ENCODE assay signal across 9 mouse cellular contexts in the genomic region with DNA sequence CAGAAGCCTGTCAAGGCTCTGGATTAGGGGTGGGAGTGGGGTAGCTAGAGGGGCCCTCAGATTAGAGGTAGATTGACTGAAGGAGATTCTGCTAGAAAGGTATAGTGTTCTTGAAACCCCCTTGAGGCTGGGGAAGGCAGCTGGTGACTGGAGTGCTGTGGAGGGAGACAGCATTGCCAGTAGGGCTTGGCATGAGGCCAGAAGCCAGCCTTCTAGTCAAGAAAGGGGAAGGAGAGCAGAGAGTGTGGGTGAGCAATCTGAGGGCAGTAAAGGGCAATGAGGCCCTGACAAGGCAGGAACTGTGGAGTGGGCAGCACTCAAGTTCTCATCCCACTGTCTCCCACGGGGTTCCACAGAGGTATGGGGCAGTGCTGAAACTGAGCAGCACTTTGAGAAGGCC. TPM values are rescaled to one million over a fixed set of nuclear protein-coding genes. Genes with fewer than 3 reads are reported as not detected.
DNase-seq lines count a peak whose midpoint lies in the region; ATAC-seq lines count a peak whose summit lies in the region.
"Had no signal": no experiment of that assay in that cellular context is flagged by ENCODE, and none has a peak within 500 bp of the region (broad histone marks: within the 10 kb centered on the region; RNA-seq: fewer than 3 reads in every experiment).

No protein-coding gene starts in this region.

- H3K4me1 ChIP-seq in forebrain, embryonic 14.5 days (ENCODE audit: control insufficient read depth, insufficient read depth, low read length), result no peaks in the 10 kb centered on the region
- peaks cover 8% of the 10 kb centered on the region for H3K4me1 ChIP-seq in forebrain, embryonic 10.5 days
- 0 out of 2 replicates have a peak, but pooled peaks cover 2% of the 10 kb centered on the region for H3K4me1 ChIP-seq in midbrain, embryonic 14.5 days (ENCODE audit: control insufficient read depth, insufficient read depth, low read length)
- H3K4me1 ChIP-seq in midbrain, embryonic 16.5 days (ENCODE audit: control insufficient read depth, insufficient read depth, low read length), result no peaks in the 10 kb centered on the region
- H3K4me1 ChIP-seq in forebrain, embryonic 11.5 days (replicated peaks; ENCODE audit: control insufficient read depth, insufficient read depth, low read length), result no peaks in the 10 kb centered on the region
- H3K4me1 ChIP-seq: liver, embryonic 13.5 days had no signal

- no peaks in the 10 kb centered on the region for H3K36me3 ChIP-seq in forebrain, embryonic 14.5 days (ENCODE audit: control insufficient read depth, insufficient read depth, low read length)
- no peaks in the 10 kb centered on the region for H3K36me3 ChIP-seq in forebrain, embryonic 10.5 days (replicated peaks)
- H3K36me3 ChIP-seq in midbrain, embryonic 14.5 days (ENCODE audit: control insufficient read depth, insufficient read depth, low read length), result no peaks in the 10 kb centered on the region
- no peaks in the 10 kb centered on the region for H3K36me3 ChIP-seq in midbrain, embryonic 16.5 days (ENCODE audit: control insufficient read depth, insufficient read depth, low read length)
- no peaks in the 10 kb centered on the region for H3K36me3 ChIP-seq in forebrain, embryonic 11.5 days (ENCODE audit: control insufficient read depth, insufficient read depth, low read length)
- H3K36me3 ChIP-seq: liver, embryonic 13.5 days had no signal

- H3K4me3 ChIP-seq in forebrain, embryonic 14.5 days (ENCODE audit: low read depth, low read length), result no peak overlapping the region
- no peak overlapping the region for H3K4me3 ChIP-seq in forebrain, embryonic 10.5 days
- H3K4me3 ChIP-seq in midbrain, embryonic 14.5 days (replicated peaks; ENCODE audit: low read depth, low read length), result no peak overlapping the region
- H3K4me3 ChIP-seq in midbrain, embryonic 16.5 days (ENCODE audit: low read depth, low read length), result no peak overlapping the region
- H3K4me3 ChIP-seq in forebrain, embryonic 11.5 days (ENCODE audit: low read depth, low read length), result no peak overlapping the region
- H3K4me3 ChIP-seq: liver, embryonic 13.5 days had no signal

- no peak overlapping the region for H3K4me2 ChIP-seq in forebrain, embryonic 14.5 days (ENCODE audit: low read length)
- H3K4me2 ChIP-seq in midbrain, embryonic 14.5 days (ENCODE audit: low read length), result no peak overlapping the region
- H3K4me2 ChIP-seq in midbrain, embryonic 16.5 days (ENCODE audit: low read length), result no peak overlapping the region
- no peak overlapping the region for H3K4me2 ChIP-seq in forebrain, embryonic 11.5 days (ENCODE audit: low read depth, low read length, severe bottlenecking)
- H3K4me2 ChIP-seq: liver, embryonic 13.5 days had no signal

- H3K27me3 ChIP-seq in forebrain, embryonic 14.5 days (replicated peaks; ENCODE audit: control insufficient read depth, insufficient read depth, low read length), result no peaks in the 10 kb centered on the region
- H3K27me3 ChIP-seq in forebrain, embryonic 10.5 days (ENCODE audit: poor library complexity, severe bottlenecking), result no peaks in the 10 kb centered on the region
- no peaks in the 10 kb centered on the region for H3K27me3 ChIP-seq in midbrain, embryonic 14.5 days (ENCODE audit: control insufficient read depth, insufficient read depth, low read length)
- no peaks in the 10 kb centered on the region for H3K27me3 ChIP-seq in midbrain, embryonic 16.5 days (ENCODE audit: control insufficient read depth, insufficient read depth, low read depth, low read length)
- no peaks in the 10 kb centered on the region for H3K27me3 ChIP-seq in forebrain, embryonic 11.5 days (ENCODE audit: control insufficient read depth, insufficient read depth, low read length)
- H3K27me3 ChIP-seq: liver, embryonic 13.5 days had no signal

- no peaks in the 10 kb centered on the region for H3K9me3 ChIP-seq in forebrain, embryonic 14.5 days (replicated peaks; ENCODE audit: control insufficient read depth, low read length)
- H3K9me3 ChIP-seq in forebrain, embryonic 10.5 days, result no peaks in the 10 kb centered on the region
- no peaks in the 10 kb centered on the region for H3K9me3 ChIP-seq in midbrain, embryonic 14.5 days (ENCODE audit: control insufficient read depth, low read length)
- no peaks in the 10 kb centered on the region for H3K9me3 ChIP-seq in midbrain, embryonic 16.5 days (replicated peaks; ENCODE audit: control insufficient read depth, low read length, poor library complexity, severe bottlenecking)
- H3K9me3 ChIP-seq in forebrain, embryonic 11.5 days (ENCODE audit: control insufficient read depth, low read length), result no peaks in the 10 kb centered on the region
- H3K9me3 ChIP-seq: liver, embryonic 13.5 days had no signal

- peak; percentile 62 for DNase-seq in forebrain, embryonic 14.5 days (ENCODE audit: low spot score)
- no peak for DNase-seq in forebrain, embryonic 10.5 days (ENCODE audit: extremely low spot score, low spot score)
- DNase-seq in midbrain, embryonic 14.5 days, result peak; percentile 48
- DNase-seq in adrenal gland, postnatal 25 days, result peak; percentile 76
- no peak for DNase-seq in forebrain, embryonic 11.5 days (ENCODE audit: low spot score)
- DNase-seq: liver, embryonic 13.5 days had no signal

- no peak overlapping the region for H3K27ac ChIP-seq in forebrain, embryonic 14.5 days (ENCODE audit: low read depth, low read length)
- H3K27ac ChIP-seq in forebrain, embryonic 10.5 days, result no peak overlapping the region
- no peak overlapping the region for H3K27ac ChIP-seq in midbrain, embryonic 14.5 days (replicated peaks; ENCODE audit: low read depth, low read length)
- no peak overlapping the region for H3K27ac ChIP-seq in midbrain, embryonic 16.5 days (ENCODE audit: low read length)
- no peak overlapping the region for H3K27ac ChIP-seq in forebrain, embryonic 11.5 days (ENCODE audit: low read depth, low read length)
- H3K27ac ChIP-seq: liver, embryonic 13.5 days had no signal

- 79% methylated on average over 1 of the region's 1 CpGs for WGBS in forebrain, embryonic 14.5 days
- WGBS in forebrain, embryonic 10.5 days, result 75% methylated on average over 1 of the region's 1 CpGs
- 72% methylated on average over 1 of the region's 1 CpGs for WGBS in midbrain, embryonic 14.5 days
- WGBS in midbrain, embryonic 16.5 days, result 60% methylated on average over 1 of the region's 1 CpGs
- WGBS in forebrain, embryonic 11.5 days, result 83% methylated on average over 1 of the region's 1 CpGs

- ATAC-seq in forebrain, embryonic 14.5 days, result no peak
- ATAC-seq in midbrain, embryonic 14.5 days (ENCODE audit: low FRiP score, low TSS enrichment), result no peak
- no peak for ATAC-seq in midbrain, embryonic 16.5 days
- ATAC-seq in hematopoietic stem cell, adult 5-6 weeks (replicated peaks in 1 of 2; ENCODE audit: insufficient read depth in 1 of 2, low FRiP score in 2 of 2, low TSS enrichment in 1 of 2, low read depth in 1 of 2, poor library complexity in 2 of 2, severe bottlenecking in 2 of 2), result peak; percentile 98 to 100
- ATAC-seq in monocyte, adult 5-6 weeks (replicated peaks; ENCODE audit: insufficient number of reproducible peaks, low FRiP score, low TSS enrichment, poor library complexity, severe bottlenecking), result peak; percentile 82
- no peak for ATAC-seq in forebrain, embryonic 11.5 days (replicated peaks; ENCODE audit: low FRiP score)

- no peak overlapping the region for H3K9ac ChIP-seq in forebrain, embryonic 14.5 days (ENCODE audit: low read length)
- no peak overlapping the region for H3K9ac ChIP-seq in midbrain, embryonic 14.5 days (replicated peaks; ENCODE audit: low read length)
- H3K9ac ChIP-seq in midbrain, embryonic 16.5 days (ENCODE audit: low read depth, low read length), result no peak overlapping the region
- H3K9ac ChIP-seq in forebrain, embryonic 11.5 days (ENCODE audit: low read length), result no peak overlapping the region
- H3K9ac ChIP-seq: liver, embryonic 13.5 days had no signal

RNA-seq across cellular contexts. Expression of gene Gpr35, which starts 22.2 kb away (rescaled TPM):
- 0.29 and 0.33 TPM in 2 replicates for polyA plus RNA-seq in forebrain, embryonic 14.5 days (2014; fragmentation: Nextera tagmentation; extraction: Ambion mirVana)
- 0.05 and 0.14 TPM in 2 replicates for polyA plus RNA-seq in forebrain, embryonic 10.5 days (2016; fragmentation: Nextera tagmentation; extraction: Ambion mirVana)
- polyA plus RNA-seq in midbrain, embryonic 14.5 days (2014; fragmentation: Nextera tagmentation; extraction: Ambion mirVana), result 0.16 and 1.3 TPM in 2 replicates
- polyA plus RNA-seq in midbrain, embryonic 16.5 days (2015; fragmentation: Nextera tagmentation; extraction: Ambion mirVana), result 0.18 and 0.52 TPM in 2 replicates
- total RNA-seq in adrenal gland, postnatal 25 days (2021), result 0.33 and 0.49 TPM in 2 replicates
- total RNA-seq in hematopoietic stem cell, adult 5-6 weeks (2017), result 1.5 and 2.1 TPM in 2 replicates
- total RNA-seq in monocyte, adult 5-6 weeks (2017), result 56.2 to 58.9 TPM (median 58.5 TPM) in 3 replicates
- 0.16 and 0.40 TPM in 2 replicates for polyA plus RNA-seq in forebrain, embryonic 11.5 days (2014; fragmentation: Nextera tagmentation; extraction: Ambion mirVana)

RNA-seq across cellular contexts. Expression of gene Aqp12, which starts 33.3 kb away (rescaled TPM):
- polyA plus RNA-seq in forebrain, embryonic 14.5 days (2014; fragmentation: Nextera tagmentation; extraction: Ambion mirVana), result not detected in 2 replicates
- not detected in 2 replicates for polyA plus RNA-seq in forebrain, embryonic 10.5 days (2016; fragmentation: Nextera tagmentation; extraction: Ambion mirVana)
- not detected in 2 replicates for polyA plus RNA-seq in midbrain, embryonic 14.5 days (2014; fragmentation: Nextera tagmentation; extraction: Ambion mirVana)
- not detected in 2 replicates for polyA plus RNA-seq in midbrain, embryonic 16.5 days (2015; fragmentation: Nextera tagmentation; extraction: Ambion mirVana)
- total RNA-seq in adrenal gland, postnatal 25 days (2021), result not detected in 2 replicates
- total RNA-seq in hematopoietic stem cell, adult 5-6 weeks (2017), result not detected in 2 replicates
- not detected in 3 replicates for total RNA-seq in monocyte, adult 5-6 weeks (2017)
- not detected in 2 replicates for polyA plus RNA-seq in forebrain, embryonic 11.5 days (2014; fragmentation: Nextera tagmentation; extraction: Ambion mirVana)
- polyA plus RNA-seq: liver, embryonic 13.5 days had no signal

RNA-seq across cellular contexts. Expression of gene Capn10, which starts 38.7 kb away (rescaled TPM):
- polyA plus RNA-seq in forebrain, embryonic 14.5 days (2014; fragmentation: Nextera tagmentation; extraction: Ambion mirVana), result 40.2 and 52.8 TPM in 2 replicates
- 37.3 and 42.7 TPM in 2 replicates for polyA plus RNA-seq in forebrain, embryonic 10.5 days (2016; fragmentation: Nextera tagmentation; extraction: Ambion mirVana)
- 52.6 and 56.1 TPM in 2 replicates for polyA plus RNA-seq in midbrain, embryonic 14.5 days (2014; fragmentation: Nextera tagmentation; extraction: Ambion mirVana)
- 62.3 and 65.1 TPM in 2 replicates for polyA plus RNA-seq in midbrain, embryonic 16.5 days (2015; fragmentation: Nextera tagmentation; extraction: Ambion mirVana)
- 25.3 and 28.8 TPM in 2 replicates for total RNA-seq in adrenal gland, postnatal 25 days (2021)
- total RNA-seq in hematopoietic stem cell, adult 5-6 weeks (2017), result 9.8 and 17.3 TPM in 2 replicates
- total RNA-seq in monocyte, adult 5-6 weeks (2017), result 4.0 to 10.1 TPM (median 7.1 TPM) in 3 replicates
- 41.0 and 43.0 TPM in 2 replicates for polyA plus RNA-seq in forebrain, embryonic 11.5 days (2014; fragmentation: Nextera tagmentation; extraction: Ambion mirVana)

Comparison
In these comparisons a context has a peak if more than half of its experiments do, and no peak if none do; other contexts are left out.
1. DNase-seq: peak in forebrain, embryonic 14.5 days (single experiment), midbrain, embryonic 14.5 days (single experiment) and adrenal gland, postnatal 25 days (single experiment); none in forebrain, embryonic 10.5 days (single experiment) and forebrain, embryonic 11.5 days (single experiment).
2. ATAC-seq: peak in hematopoietic stem cell, adult 5-6 weeks (2 of 2) and monocyte, adult 5-6 weeks (single experiment); none in forebrain, embryonic 14.5 days (single experiment), midbrain, embryonic 14.5 days (single experiment), midbrain, embryonic 16.5 days (single experiment) and forebrain, embryonic 11.5 days (single experiment).